Comparison of ENCODE assay signal across 9 mouse cellular contexts in the genomic region with DNA sequence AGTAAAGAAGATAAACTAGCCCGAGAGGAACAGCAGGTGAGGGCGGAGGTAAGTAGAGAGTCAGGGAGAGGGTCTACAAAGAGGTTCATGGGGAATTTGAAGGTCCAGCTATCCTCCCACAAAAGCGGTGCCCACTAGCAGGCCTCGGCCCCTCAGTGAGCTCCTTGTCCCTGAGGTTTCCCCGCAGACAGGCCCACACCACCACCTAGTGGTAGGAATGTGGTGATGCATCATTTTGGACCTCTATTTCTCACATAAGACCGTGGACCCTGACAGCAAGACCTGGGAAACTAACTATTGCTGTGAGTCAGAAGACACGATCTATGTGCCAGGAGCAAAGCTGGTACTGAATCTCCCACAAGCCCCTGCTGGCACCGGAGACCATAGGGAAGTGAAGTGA. TPM values are rescaled to one million over a fixed set of nuclear protein-coding genes. Genes with fewer than 3 reads are reported as not detected.
DNase-seq lines count a peak whose midpoint lies in the region; ATAC-seq and TF ChIP-seq lines count a peak whose summit lies in the region.
"Had no signal": no experiment of that assay in that cellular context is flagged by ENCODE, and none has a peak within 500 bp of the region (broad histone marks: within the 10 kb centered on the region; RNA-seq: fewer than 3 reads in every experiment).

No protein-coding gene starts in this region.

- H3K4me3 ChIP-seq in limb, embryonic 14.5 days (replicated peaks; ENCODE audit: low read length): no peak overlapping the region
- no peak overlapping the region for H3K4me3 ChIP-seq in thymus, adult 2 months (ENCODE audit: control insufficient read depth, insufficient read depth, low read length)
- H3K4me3 ChIP-seq: limb, embryonic 13.5 days had no signal

- 12% methylated on average over 8 of the region's 8 CpGs for WGBS in limb, embryonic 14.5 days
- WGBS in thymus, adult 2 months: 27% methylated on average over 8 of the region's 8 CpGs

- no peaks in the 10 kb centered on the region for H3K9me3 ChIP-seq in limb, embryonic 14.5 days (ENCODE audit: control insufficient read depth, low read length)
- H3K9me3 ChIP-seq: limb, embryonic 13.5 days had no signal

- no peaks in the 10 kb centered on the region for H3K27me3 ChIP-seq in limb, embryonic 14.5 days (ENCODE audit: control insufficient read depth, insufficient read depth, low read length)
- no peaks in the 10 kb centered on the region for H3K27me3 ChIP-seq in thymus, adult 2 months (ENCODE audit: control insufficient read depth, insufficient read depth, low read length)
- H3K27me3 ChIP-seq: limb, embryonic 13.5 days had no signal

- peak; percentile 74 to 79 for DNase-seq in B cell, adult 2 months
- peak; percentile 88 for DNase-seq in ZHBTc4 (ENCODE audit: low read depth, low spot score)
- DNase-seq in cerebellum, postnatal 4 days (ENCODE audit: low spot score in 2 of 2): peak; percentile 58 to 83
- peak; percentile 73 for DNase-seq in gastrocnemius, postnatal 14 days
- peak; percentile 81 to 92 for DNase-seq in kidney, adult 8-10 months
- peak; percentile 75 for DNase-seq in limb, embryonic 14.5 days (ENCODE audit: low spot score)
- peak; percentile 85 for DNase-seq in ovary, postnatal 14 days (ENCODE audit: low spot score)
- DNase-seq in thymus, adult 2 months: peak; percentile 80

- H3K9ac ChIP-seq in limb, embryonic 14.5 days (ENCODE audit: low read depth, low read length, severe bottlenecking): no peak overlapping the region
- H3K9ac ChIP-seq: limb, embryonic 13.5 days had no signal

- ATAC-seq in limb, embryonic 14.5 days (ENCODE audit: low FRiP score, low read depth): peak; percentile 71; the same call in 1 of the 2 replicates

- no peak for TF ChIP-seq POLR2A in limb, embryonic 14.5 days (IDR thresholded peaks at IDR 0.05; ENCODE audit: borderline replicate concordance, extremely low read depth, insufficient read depth, insufficient read length)
- no peak for TF ChIP-seq POLR2A in thymus, adult 2 months (IDR thresholded peaks at IDR 0.05; ENCODE audit: control insufficient read depth, extremely low read depth, insufficient read depth, low read length, poor library complexity)

- TF ChIP-seq CTCF in thymus, adult 2 months (IDR thresholded peaks at IDR 0.05; ENCODE audit: borderline replicate concordance, control insufficient read depth, extremely low read depth, insufficient read depth, low read length, poor library complexity): peak; percentile 75; the same call in 1 of the 2 replicates

- intact Hi-C loops in gastrocnemius, postnatal 14 days (cut with DNase I; ENCODE audit: low total_unique reads): loop anchor here (10.0 kb wide), 1 partner anchor 141 kb away; no protein-coding TSS in a partner anchor

- no peaks in the 10 kb centered on the region for H3K36me3 ChIP-seq in limb, embryonic 14.5 days (ENCODE audit: control insufficient read depth, insufficient read depth, low read length)
- no peaks in the 10 kb centered on the region for H3K36me3 ChIP-seq in thymus, adult 2 months (ENCODE audit: control insufficient read depth, insufficient read depth, low read length)
- H3K36me3 ChIP-seq: limb, embryonic 13.5 days had no signal

- no peak overlapping the region for H3K27ac ChIP-seq in limb, embryonic 14.5 days (replicated peaks; ENCODE audit: low read depth, low read length)
- no peak overlapping the region for H3K27ac ChIP-seq in thymus, adult 2 months (ENCODE audit: control insufficient read depth, insufficient read depth, low read length)
- H3K27ac ChIP-seq: limb, embryonic 13.5 days had no signal

- H3K4me2 ChIP-seq in limb, embryonic 14.5 days (replicated peaks; ENCODE audit: low read depth, low read length, severe bottlenecking): no peak overlapping the region
- H3K4me2 ChIP-seq: limb, embryonic 13.5 days had no signal

- no peaks in the 10 kb centered on the region for H3K4me1 ChIP-seq in limb, embryonic 14.5 days (ENCODE audit: control insufficient read depth, insufficient read depth, low read length)
- H3K4me1 ChIP-seq in thymus, adult 2 months (replicated peaks; ENCODE audit: control insufficient read depth, insufficient read depth, low read length): no peaks in the 10 kb centered on the region

RNA-seq across cellular contexts. Expression of gene Sectm1b, which starts 9.8 kb away (rescaled TPM):
- total RNA-seq in gastrocnemius, postnatal 14 days (2021): not detected
- polyA plus RNA-seq in limb, embryonic 14.5 days (2012; rRNA removed): 0.12 TPM in 1 of 2 replicates, not detected in the other
- polyA plus RNA-seq in limb, embryonic 14.5 days (2014; fragmentation: Nextera tagmentation; extraction: Ambion mirVana): not detected in 2 replicates
- polyA plus RNA-seq in thymus, adult 2 months (2012; rRNA removed): 0.97 and 1.2 TPM in 2 replicates
- polyA plus RNA-seq: limb, embryonic 13.5 days had no signal

RNA-seq across cellular contexts. Expression of gene Cd7, which starts 14.3 kb away (rescaled TPM):
- total RNA-seq in gastrocnemius, postnatal 14 days (2021): not detected
- polyA plus RNA-seq in limb, embryonic 14.5 days (2012; rRNA removed): 0.36 and 0.69 TPM in 2 replicates
- polyA plus RNA-seq in limb, embryonic 14.5 days (2014; fragmentation: Nextera tagmentation; extraction: Ambion mirVana): 0.19 and 0.21 TPM in 2 replicates
- polyA plus RNA-seq in thymus, adult 2 months (2012; rRNA removed): 39.2 and 55.2 TPM in 2 replicates
- polyA plus RNA-seq: limb, embryonic 13.5 days had no signal

RNA-seq across cellular contexts. Expression of gene Sectm1a, which starts 27.5 kb away (rescaled TPM):
- total RNA-seq in gastrocnemius, postnatal 14 days (2021): not detected
- polyA plus RNA-seq in limb, embryonic 14.5 days (2012; rRNA removed): 1.0 and 1.2 TPM in 2 replicates
- polyA plus RNA-seq in limb, embryonic 14.5 days (2014; fragmentation: Nextera tagmentation; extraction: Ambion mirVana): 0.76 and 1.3 TPM in 2 replicates
- 2.4 and 2.7 TPM in 2 replicates for polyA plus RNA-seq in thymus, adult 2 months (2012; rRNA removed)

Comparison
In these comparisons a context has a peak if more than half of its experiments do, and no peak if none do; other contexts are left out.
1. RNA of gene Cd7, which starts 14.3 kb away (polyA plus RNA-seq): 39.2 to 55.2 TPM in thymus, adult 2 months; 0.19 to 0.69 TPM in limb, embryonic 14.5 days; every median in the first group is over 10 times any median in the second.
2. Peak in every context shown above with its lines, with median percentiles within 50 percentile points of each other: DNase-seq.